Mouse (Mus musculus) kidney, postnatal 0 days (tissue): ENCODE results near the gene Vps26a. TPM values are rescaled to one million over a fixed set of nuclear protein-coding genes. Genes with fewer than 3 reads are reported as not detected.
A peak's percentile ranks its signal among the peaks of the same experiment; 100 is the strongest.

Source experiments
- ATAC-seq: fragments of 200-750 bp; cut with Nextera tagmentation; replicated peaks from 2 replicates; pipeline ENCODE4 v1.8.0; 2017; ENCODE audit warnings: low read depth, moderate number of reproducible peaks, moderate TSS enrichment, moderate library complexity; ENCODE audit not compliant: low FRiP score
- DNase-seq: peaks from one replicate; pipeline ENCODE4 v3.0.0-alpha.2; 2016; ENCODE audit warnings: low spot score
- H3K27ac ChIP-seq: fragments of 300-500 bp; sonication (generic); 2 replicates; pipeline ENCODE4 v1.5.1; 2014; ENCODE audit warnings: mild to moderate bottlenecking
- H3K27me3 ChIP-seq: fragments of 300-500 bp; sonication (generic); 2 replicates; pipeline ENCODE4 v1.6.1; 2014; ENCODE audit warnings: low read length, mixed read lengths; ENCODE audit not compliant: insufficient read depth
- H3K36me3 ChIP-seq: fragments of 300-500 bp; sonication (generic); 2 replicates; pipeline ENCODE4 v1.6.1; 2014; ENCODE audit warnings: low read length, mixed read lengths; ENCODE audit not compliant: insufficient read depth
- H3K4me1 ChIP-seq: fragments of 300-500 bp; sonication (generic); replicated peaks from 2 replicates; pipeline ENCODE4 v1.6.1; 2014; ENCODE audit warnings: antibody characterized with exemption, low read length, mixed read lengths; ENCODE audit not compliant: insufficient read depth
- H3K4me2 ChIP-seq: fragments of 300-500 bp; sonication (generic); 2 replicates; pipeline ENCODE4 v1.6.1; 2014; ENCODE audit warnings: mild to moderate bottlenecking, low read length, moderate library complexity, mixed read lengths
- H3K4me3 ChIP-seq: fragments of 300-500 bp; sonication (generic); replicated peaks from 2 replicates; pipeline ENCODE4 v1.5.1; 2014; ENCODE audit warnings: low read depth, low read length
- H3K9ac ChIP-seq: fragments of 300-500 bp; sonication (generic); 2 replicates; pipeline ENCODE4 v1.6.1; 2014; ENCODE audit warnings: low read depth, low read length
- H3K9me3 ChIP-seq: fragments of 300-500 bp; sonication (generic); replicated peaks from 2 replicates; pipeline ENCODE4 v1.6.1; 2016; ENCODE audit warnings: low read length, inconsistent platforms, mixed read lengths
- CTCF ChIP-seq: IDR thresholded peaks from 2 replicates; pipeline ENCODE4 v1.5.1; 2016; ENCODE audit warnings: antibody characterized with exemption, low read depth, mild to moderate bottlenecking, moderate library complexity
- WGBS: fragments of 180-500 bp; shearing (Covaris S2); extraction: QIAGEN DNeasy Blood & Tissue Kit; methylation state at CpG from one replicate; pipeline ENCODE4 v1.1.7; 2014; 5-methylcytosine and 5-hydroxymethylcytosine counted together
- polyA plus RNA-seq: library from polyadenylated mRNA; unstranded; fragments of >200 nt; fragmentation: Nextera tagmentation; extraction: Ambion mirVana; gene quantifications from 2 replicates; pipeline ENCODE4 v1.2.1, GENCODE M21; 2015

Gene Vps26a
- 79.1 and 84.6 TPM in 2 replicates for polyA plus RNA-seq

DNA sequence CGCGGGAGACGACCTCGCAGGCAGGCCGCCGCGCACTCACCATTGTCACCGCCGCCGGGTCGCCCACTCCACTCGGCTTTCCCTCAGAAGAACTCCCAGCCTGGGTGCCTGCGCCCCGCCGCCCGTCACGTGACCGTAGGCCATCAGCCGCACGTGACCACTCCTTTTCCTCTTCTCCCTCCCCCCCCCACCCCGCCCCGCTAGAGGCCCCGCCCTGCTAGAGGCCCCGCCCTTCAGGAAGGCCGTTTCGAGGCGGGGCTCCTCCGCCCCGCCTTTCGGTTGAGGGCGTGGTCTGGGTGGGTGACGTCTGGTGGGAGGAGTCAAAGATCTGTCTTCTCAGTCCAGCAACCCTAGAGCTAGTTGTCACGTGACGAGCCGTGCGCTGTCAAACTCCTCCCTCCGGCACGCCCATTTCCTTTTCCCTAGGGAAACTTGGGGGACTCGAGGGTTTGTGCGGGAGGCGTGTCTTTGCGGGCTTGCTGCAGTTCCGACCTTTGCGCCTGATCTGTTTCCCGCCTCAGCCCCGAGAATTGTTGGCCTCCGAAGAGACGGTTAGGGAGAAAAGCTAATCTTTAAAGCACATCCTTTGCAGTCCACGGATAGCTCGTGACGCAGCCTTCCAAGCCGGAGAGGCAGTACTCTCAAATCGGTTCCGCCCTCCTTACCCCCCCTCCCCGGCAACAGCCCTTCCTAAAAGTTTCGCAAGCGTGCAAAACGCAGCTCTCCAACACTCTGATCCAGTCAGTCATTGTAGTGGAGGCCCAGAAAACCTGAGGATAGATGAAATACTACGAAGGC lies at the start of gene Vps26a:
Gene Vps26a (minus strand): TSS at position 188 of the 798 bp plus-strand sequence.
- no peak for TF ChIP-seq CTCF
- peak within 1 kb of the TSS; percentile 90 for H3K9ac ChIP-seq
- peak within 1 kb of the TSS; percentile 93 for H3K27ac ChIP-seq
- H3K27me3 ChIP-seq, result no peaks in the 10 kb centered on the region
- no peaks in the 10 kb centered on the region for H3K4me1 ChIP-seq
- peak within 1 kb of the TSS; percentile 86 for H3K4me2 ChIP-seq
- peak; percentile 99 for DNase-seq
- peak within 1 kb of the TSS; percentile 94 for H3K4me3 ChIP-seq
- H3K9me3 ChIP-seq, result no peaks in the 10 kb centered on the region
- peak; percentile 89 for ATAC-seq
- H3K36me3 ChIP-seq, result no peaks in the 10 kb centered on the region
- WGBS, result 0% methylated on average over 58 of the region's 59 CpGs

DNA sequence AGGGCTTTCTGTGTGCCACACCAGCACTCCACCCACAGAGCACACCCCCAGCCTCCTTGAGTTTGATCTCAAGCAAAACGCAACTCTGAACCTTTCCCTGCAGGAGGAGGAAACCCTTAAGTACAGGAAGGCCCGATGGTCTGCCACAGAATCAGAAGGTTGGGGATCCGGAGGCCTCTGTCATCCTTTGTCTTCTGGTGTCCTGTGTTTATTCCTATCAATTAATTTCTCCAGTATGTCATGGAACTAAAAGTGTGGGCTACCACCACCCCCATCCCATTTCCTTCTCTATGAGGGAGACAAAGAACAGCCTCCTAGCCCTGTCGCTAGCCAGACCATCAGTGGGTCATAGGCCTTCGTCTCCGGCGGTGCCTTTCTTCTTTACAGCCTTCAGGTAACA lies 47.9 kb upstream of the Vps26a start:
- Histone ChIP-seq H3K9me3 (no peaks in the 10 kb centered on the region), H3K27me3 (no peaks in the 10 kb centered on the region), H3K4me3 (no peak overlapping the region), H3K9ac (no peak overlapping the region), H3K36me3 (no peaks in the 10 kb centered on the region), H3K27ac (no peak overlapping the region), H3K4me1 (no peaks in the 10 kb centered on the region), H3K4me2 (no peak overlapping the region)
- no peak for ATAC-seq
- no peak for TF ChIP-seq CTCF
- 74% methylated on average over 7 of the region's 7 CpGs for WGBS
- no peak for DNase-seq

DNA sequence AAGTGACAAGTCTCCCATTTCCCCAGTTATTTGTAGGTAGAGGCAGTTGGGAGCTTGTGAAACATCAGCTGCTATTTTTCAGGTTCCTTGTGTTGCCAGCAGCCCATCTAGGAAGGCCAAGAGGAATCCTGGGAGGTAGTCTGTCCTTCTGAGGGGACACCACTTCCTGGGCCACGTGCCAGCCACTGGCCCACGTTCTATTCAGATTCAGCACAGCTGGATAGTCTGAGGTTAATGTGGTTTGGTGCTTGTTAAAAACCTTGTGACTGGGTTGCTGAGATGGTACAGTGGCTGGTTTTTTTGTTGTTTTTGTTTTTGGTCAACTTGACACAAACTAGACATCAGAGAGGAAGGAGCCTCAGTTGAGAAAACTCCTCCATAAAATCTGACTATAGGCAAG lies 46.2 kb upstream of the Vps26a start:
- H3K4me1 ChIP-seq, result no peaks in the 10 kb centered on the region
- no peak overlapping the region for H3K4me2 ChIP-seq
- H3K4me3 ChIP-seq, result no peak overlapping the region
- no peak for TF ChIP-seq CTCF
- no peaks in the 10 kb centered on the region for H3K27me3 ChIP-seq
- WGBS, result 54% methylated on average over 2 of the region's 2 CpGs
- no peak overlapping the region for H3K27ac ChIP-seq
- DNase-seq (no peak), ATAC-seq (no peak)
- no peaks in the 10 kb centered on the region for H3K36me3 ChIP-seq
- H3K9me3 ChIP-seq, result no peaks in the 10 kb centered on the region
- no peak overlapping the region for H3K9ac ChIP-seq

DNA sequence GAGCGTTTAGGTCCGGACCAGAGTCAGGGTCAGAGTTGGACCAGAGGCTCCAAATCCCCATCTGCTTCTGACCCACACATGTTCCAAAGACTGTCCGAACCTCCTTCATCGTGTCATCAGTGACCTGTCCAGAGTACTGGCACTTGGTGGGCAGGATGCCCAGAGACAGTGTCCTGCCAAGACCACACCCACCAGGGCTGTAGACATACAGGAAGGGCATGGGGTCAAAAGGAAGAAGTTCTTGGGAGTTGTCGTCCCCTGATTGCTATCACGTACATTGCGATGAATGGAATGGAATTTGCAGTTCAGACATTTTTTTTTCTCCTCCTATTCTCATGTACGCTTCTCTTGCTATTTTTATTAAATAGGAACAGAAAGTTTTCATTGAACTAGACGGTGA lies 43.6 kb upstream of the Vps26a start:
- DNase-seq, result peak; percentile 49
- no peak overlapping the region for H3K4me3 ChIP-seq

DNA sequence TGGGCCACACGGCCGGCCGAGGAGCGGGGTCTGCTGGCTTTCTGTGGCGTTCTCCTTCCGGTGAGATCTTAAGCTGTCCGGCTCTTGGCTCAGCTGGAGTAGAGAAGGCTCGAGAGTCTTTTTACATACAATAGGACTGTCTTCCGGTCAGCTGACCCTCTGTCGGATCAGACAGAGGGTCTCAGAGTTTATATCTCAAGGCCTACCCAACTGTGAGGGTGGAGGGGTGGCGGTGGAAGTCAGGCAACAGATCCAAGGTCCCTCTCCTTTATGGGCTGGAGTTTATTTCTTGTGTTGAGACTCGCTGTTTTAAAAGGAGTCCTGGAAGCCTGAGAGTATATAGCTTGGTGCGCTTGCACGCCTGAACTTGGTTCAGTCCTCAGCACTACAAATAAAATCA lies 40.7 kb upstream of the Vps26a start, which contains the start of gene Srgn:
Gene Srgn (minus strand): TSS at position 101 of the 400 bp plus-strand sequence.
- DNase-seq, result no peak
- Histone ChIP-seq H3K4me1 (no peaks in the 10 kb centered on the region), H3K27me3 (no peaks in the 10 kb centered on the region), H3K36me3 (no peaks in the 10 kb centered on the region), H3K27ac (no peak within 1 kb of the TSS), H3K9me3 (no peaks in the 10 kb centered on the region), H3K4me3 (no peak within 1 kb of the TSS), H3K9ac (no peak within 1 kb of the TSS), H3K4me2 (no peak within 1 kb of the TSS)
- 84% methylated on average over 14 of the region's 14 CpGs for WGBS
- no peak for ATAC-seq
- no peak for TF ChIP-seq CTCF

More for the DNA sequence above, 43.6 kb upstream of the Vps26a start:
- H3K4me1 ChIP-seq, result no peaks in the 10 kb centered on the region
- no peak for ATAC-seq
- H3K36me3 ChIP-seq, result no peaks in the 10 kb centered on the region
- no peak overlapping the region for H3K9ac ChIP-seq
- H3K27ac ChIP-seq, result no peak overlapping the region
- H3K4me2 ChIP-seq, result no peak overlapping the region
- no peaks in the 10 kb centered on the region for H3K27me3 ChIP-seq
- WGBS, result 70% methylated on average over 9 of the region's 9 CpGs
- TF ChIP-seq CTCF, result no peak
- no peaks in the 10 kb centered on the region for H3K9me3 ChIP-seq

DNA sequence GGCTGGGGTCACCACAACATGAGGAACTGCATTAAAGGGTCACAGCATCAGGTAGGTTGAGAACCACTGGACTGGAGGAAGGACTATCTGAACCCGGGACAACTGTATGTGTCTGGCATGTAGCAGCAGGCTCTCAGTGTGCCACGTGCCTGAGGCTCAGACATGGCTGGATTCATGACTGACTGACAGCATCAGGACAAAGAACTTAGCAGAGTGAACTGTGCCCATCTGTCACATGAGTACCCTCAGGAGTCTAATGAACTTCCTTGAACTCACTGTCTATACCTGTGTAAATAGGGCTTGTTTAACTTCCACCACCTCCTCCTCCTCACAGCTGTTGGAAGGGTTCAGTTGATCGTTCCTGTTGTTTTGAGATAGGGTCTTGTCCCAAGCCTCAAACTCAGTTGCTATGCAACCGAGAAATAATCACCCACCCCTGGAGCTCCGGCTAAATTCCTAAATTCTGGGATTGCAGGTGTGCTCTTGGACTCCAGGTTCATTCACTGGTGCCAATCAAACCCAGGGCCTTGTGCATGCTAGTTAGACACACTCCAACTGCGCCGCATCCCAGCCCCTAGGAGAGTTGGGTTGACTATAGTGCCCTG lies 35.8 kb upstream of the Vps26a start:
- H3K4me3 ChIP-seq, result no peak overlapping the region
- TF ChIP-seq CTCF, result no peak
- DNase-seq, result no peak
- peak; percentile 61 for ATAC-seq
- no peak overlapping the region for H3K27ac ChIP-seq
- H3K27me3 ChIP-seq, result no peaks in the 10 kb centered on the region
- H3K9ac ChIP-seq, result no peak overlapping the region
- no peaks in the 10 kb centered on the region for H3K4me1 ChIP-seq
- H3K9me3 ChIP-seq, result no peaks in the 10 kb centered on the region
- 75% methylated on average over 7 of the region's 7 CpGs for WGBS
- H3K36me3 ChIP-seq, result no peaks in the 10 kb centered on the region
- no peak overlapping the region for H3K4me2 ChIP-seq
